ENCODE assay signal across 20 mouse cellular contexts in the genomic region with DNA sequence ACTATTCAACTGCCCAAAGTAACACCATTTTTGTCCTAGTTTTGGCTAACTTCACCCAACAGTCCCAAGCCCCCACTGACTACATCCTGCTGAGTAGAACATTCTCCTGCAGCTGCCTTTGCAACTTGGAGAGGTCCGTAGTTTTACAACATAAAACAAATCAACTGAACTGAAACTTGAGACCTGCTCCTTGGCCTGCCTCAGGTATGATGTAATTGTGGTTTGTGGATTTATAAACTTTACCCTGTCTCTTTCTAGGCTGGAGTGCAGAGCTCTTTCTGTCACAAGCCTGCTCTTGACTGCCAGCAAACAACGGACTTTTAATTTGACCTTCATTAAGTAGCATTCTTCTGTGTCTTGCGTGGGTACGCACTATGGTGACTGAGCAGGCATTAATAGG.
DNase-seq lines count a peak whose midpoint lies in the region; ATAC-seq and TF ChIP-seq lines count a peak whose summit lies in the region.
"Had no signal": no experiment of that assay in that cellular context is flagged by ENCODE, and none has a peak within 500 bp of the region (broad histone marks: within the 10 kb centered on the region; RNA-seq: fewer than 3 reads in every experiment).

No protein-coding gene starts in this region.

- WGBS in lung, postnatal 0 days = 50% methylated on average over 4 of the region's 4 CpGs
- WGBS in kidney, embryonic 16.5 days = 53% methylated on average over 4 of the region's 4 CpGs

- no peaks in the 10 kb centered on the region for H3K27me3 ChIP-seq in lung, postnatal 0 days (replicated peaks; ENCODE audit: insufficient read depth, low read length)
- no peaks in the 10 kb centered on the region for H3K27me3 ChIP-seq in kidney, embryonic 16.5 days (ENCODE audit: insufficient read depth, low read length)
- H3K27me3 ChIP-seq: embryonic facial prominence, embryonic 15.5 days; hindbrain, embryonic 12.5 days; liver, embryonic 13.5 days; midbrain, embryonic 13.5 days had no signal

- no peak overlapping the region for H3K9ac ChIP-seq in lung, postnatal 0 days (replicated peaks; ENCODE audit: low read depth)
- H3K9ac ChIP-seq in kidney, embryonic 16.5 days (replicated peaks; ENCODE audit: low read length) = no peak overlapping the region
- H3K9ac ChIP-seq: embryonic facial prominence, embryonic 15.5 days; hindbrain, embryonic 12.5 days; liver, embryonic 13.5 days; midbrain, embryonic 13.5 days had no signal

- peak; percentile 0 for DNase-seq in embryo, embryonic 11 days
- DNase-seq in embryo, embryonic 9.5 days (ENCODE audit: extremely low spot score) = no peak
- DNase-seq in lung, postnatal 0 days (ENCODE audit: low spot score) = peak; percentile 17
- no peak for DNase-seq in lung, postnatal 4 days
- no peak for DNase-seq in left cerebral cortex, postnatal 10 days (ENCODE audit: extremely low spot score in 1 of 2, low spot score in 2 of 2)
- no peak for DNase-seq in right cerebral cortex, postnatal 10 days (ENCODE audit: low spot score in 2 of 2)
- DNase-seq: adrenal gland, adult 8-10 months; cerebellum, postnatal 14 days; gastrocnemius, postnatal 14 days; layer of hippocampus, adult 9-11 months; liver, embryonic 13.5 days had no signal

- H3K36me3 ChIP-seq in lung, postnatal 0 days (ENCODE audit: insufficient read depth, low read length) = no peaks in the 10 kb centered on the region
- no peaks in the 10 kb centered on the region for H3K36me3 ChIP-seq in kidney, embryonic 16.5 days (ENCODE audit: insufficient read depth, low read length)
- H3K36me3 ChIP-seq: embryonic facial prominence, embryonic 15.5 days; forebrain, embryonic 10.5 days; hindbrain, embryonic 12.5 days; liver, embryonic 13.5 days; midbrain, embryonic 13.5 days had no signal

- H3K4me1 ChIP-seq in lung, postnatal 0 days (ENCODE audit: insufficient read depth, low read depth, low read length) = no peaks in the 10 kb centered on the region
- no peaks in the 10 kb centered on the region for H3K4me1 ChIP-seq in kidney, embryonic 16.5 days (ENCODE audit: insufficient read depth, low read length)
- H3K4me1 ChIP-seq: embryonic facial prominence, embryonic 15.5 days; forebrain, embryonic 10.5 days; hindbrain, embryonic 12.5 days; liver, embryonic 13.5 days; midbrain, embryonic 13.5 days had no signal

- H3K4me2 ChIP-seq in lung, postnatal 0 days (replicated peaks; ENCODE audit: low read depth, low read length) = no peak overlapping the region
- H3K4me2 ChIP-seq in kidney, embryonic 16.5 days (replicated peaks; ENCODE audit: low read depth, low read length) = no peak overlapping the region
- H3K4me2 ChIP-seq: embryonic facial prominence, embryonic 15.5 days; hindbrain, embryonic 12.5 days; liver, embryonic 13.5 days; midbrain, embryonic 13.5 days had no signal

- H3K4me3 ChIP-seq in lung, postnatal 0 days (ENCODE audit: low read depth, low read length) = no peak overlapping the region
- no peak overlapping the region for H3K4me3 ChIP-seq in kidney, embryonic 16.5 days (ENCODE audit: low read length)
- H3K4me3 ChIP-seq: embryonic facial prominence, embryonic 15.5 days; forebrain, embryonic 10.5 days; hindbrain, embryonic 12.5 days; liver, embryonic 13.5 days; midbrain, embryonic 13.5 days; myocyte had no signal

- H3K9me3 ChIP-seq in lung, postnatal 0 days (ENCODE audit: low read length) = no peaks in the 10 kb centered on the region
- no peaks in the 10 kb centered on the region for H3K9me3 ChIP-seq in kidney, embryonic 16.5 days (ENCODE audit: low read length)
- H3K9me3 ChIP-seq: embryonic facial prominence, embryonic 15.5 days; forebrain, embryonic 10.5 days; hindbrain, embryonic 12.5 days; liver, embryonic 13.5 days; midbrain, embryonic 13.5 days had no signal

- no peak for TF ChIP-seq EP300 in lung, postnatal 0 days (IDR thresholded peaks at IDR 0.05)

- intact Hi-C loops in left cerebral cortex, postnatal 10 days (cut with DNase I) = no loop called here

- no peak for TF ChIP-seq CTCF in lung, postnatal 0 days (IDR thresholded peaks at IDR 0.05)

- H3K27ac ChIP-seq in lung, postnatal 0 days (ENCODE audit: low read length) = no peak overlapping the region
- no peak overlapping the region for H3K27ac ChIP-seq in kidney, embryonic 16.5 days (ENCODE audit: low read length)
- H3K27ac ChIP-seq: embryonic facial prominence, embryonic 15.5 days; forebrain, embryonic 10.5 days; hindbrain, embryonic 12.5 days; liver, embryonic 13.5 days; macrophage; midbrain, embryonic 13.5 days had no signal

- no peak for ATAC-seq in lung, postnatal 0 days
- peak; percentile 35; the same call in 1 of the 2 replicates for ATAC-seq in kidney, embryonic 16.5 days (ENCODE audit: low FRiP score, low TSS enrichment)
- ATAC-seq in megakaryocyte progenitor cell, adult 5-6 weeks (replicated peaks; ENCODE audit: poor library complexity) = peak; percentile 60
- ATAC-seq: intestine, embryonic 16.5 days; midbrain, embryonic 13.5 days had no signal

Comparison
In these comparisons a context has a peak if more than half of its experiments do, and no peak if none do; other contexts are left out.
1. DNase-seq: peak in embryo, embryonic 11 days (single experiment) and lung, postnatal 0 days (single experiment); none in embryo, embryonic 9.5 days (single experiment), lung, postnatal 4 days (0 of 2), left cerebral cortex, postnatal 10 days (0 of 2) and right cerebral cortex, postnatal 10 days (0 of 2).